Mouse (Mus musculus) CH12.LX (cell line): ENCODE results near the gene Psmd8.

Experiments
- CHD1 ChIP-seq: IDR thresholded peaks from 2 replicates; pipeline ENCODE4 v1.6.1; 2012; ENCODE audit warnings: low read depth, low read length, improper control_type of control experiment, inconsistent platforms
- CTCF ChIP-seq, 2 experiments: IDR thresholded peaks in 1 of 2; conservative IDR thresholded peaks in 1 of 2; 2 replicates each; pipeline ENCODE4 v1.5.1; 2011 to 2012; ENCODE audit warnings: low read depth in 2 of 2, low read length in 2 of 2, improper control_type of control experiment in 1 of 2, inconsistent platforms in 1 of 2, mild to moderate bottlenecking in 1 of 2, moderate library complexity in 1 of 2
- MAX ChIP-seq: IDR thresholded peaks from 2 replicates; pipeline ENCODE4 v1.6.1; 2011; ENCODE audit warnings: low read length, improper control_type of control experiment
- MEF2A ChIP-seq: IDR thresholded peaks from 2 replicates; pipeline ENCODE4 v1.6.1; 2014; ENCODE audit warnings: low read depth, mild to moderate bottlenecking, inconsistent platforms, low read length, improper control_type of control experiment, borderline replicate concordance
- RAD21 ChIP-seq: IDR thresholded peaks from 2 replicates; pipeline ENCODE4 v1.6.1; 2011; ENCODE audit warnings: low read depth, mild to moderate bottlenecking, low read length, improper control_type of control experiment, moderate library complexity
- RCOR1 ChIP-seq: conservative IDR thresholded peaks from 2 replicates; pipeline ENCODE4 v1.6.1; 2012; ENCODE audit warnings: low read depth, mild to moderate bottlenecking, inconsistent platforms, low read length, improper control_type of control experiment
- ZNF384 ChIP-seq: IDR thresholded peaks from 2 replicates; pipeline ENCODE4 v1.6.1; 2012; ENCODE audit warnings: low read depth, low read length, improper control_type of control experiment, inconsistent platforms

GRCm38 (mm10) chr7:29224756-29225394 is 44.4 kb upstream of the Psmd8 start:
- no peak for TF ChIP-seq CHD1
- no peak for TF ChIP-seq CTCF (conservative IDR thresholded peaks at IDR 0.05 in 1 of 2, IDR thresholded peaks at IDR 0.05 in 1 of 2; ENCODE audit: low read depth in 2 of 2, low read length in 2 of 2)
- no peak for TF ChIP-seq MAX
- no peak for TF ChIP-seq RCOR1
- TF ChIP-seq ZNF384, result no peak
- TF ChIP-seq MEF2A, result no peak
- TF ChIP-seq RAD21, result no peak
